Mouse (Mus musculus) testis, adult 2 months (tissue): ENCODE data around the gene Nav2.

ENCODE experiments used
- CTCF ChIP-seq: fragments of 200-500 bp; IDR thresholded peaks from 2 replicates; pipeline ENCODE4 v1.5.1; 2012; ENCODE audit warnings: low read depth, mild to moderate bottlenecking, inconsistent platforms, low read length, moderate library complexity; ENCODE audit not compliant: control insufficient read depth, insufficient read depth, insufficient replicate concordance
- POLR2A ChIP-seq: fragments of 200-500 bp; IDR thresholded peaks from 2 replicates; pipeline ENCODE4 v1.6.1; 2012; ENCODE audit warnings: low read depth, mild to moderate bottlenecking, inconsistent platforms, low read length, moderate library complexity; ENCODE audit not compliant: control insufficient read depth

- TF ChIP-seq CTCF (no peak), POLR2A (no peak)
Observed at GRCm38 (mm10) chr7:49242261-49242660, 333.7 kb downstream of the Nav2 start.
